Mouse (Mus musculus): Measurements from ENCODE around the gene Gm2237.
"Not testable (repeated sequence)": the region's sequence is repeated elsewhere in the genome, so short reads cannot be mapped to it uniquely, and the experiment has no call there.

Gm2237 gene

GRCm38 (mm10) chr14:19584804-19585667 is at the start of gene Gm2237:
Gm2237 (minus strand) TSS chr14:19585135.
- in situ Hi-C loops (cut with MboI, MseI): loop anchor here (25.0 kb wide), 1 partner anchor 227 kb away; the partner anchor contains the start of gene Rtraf

- in situ Hi-C loops (cut with MboI, MseI): not testable (repeated sequence)
These were observed 17.5 kb upstream of the Gm2237 start, which contains the start of gene Gm5458 for GRCm38 (mm10) chr14:19602481-19602880. Gm5458 (minus strand) TSS chr14:19602581.

GRCm38 (mm10) chr14:19549863-19550262 is 35.1 kb downstream of the Gm2237 start, which contains the start of gene Gm2244:
Gm2244 (minus strand) TSS chr14:19549963.
- in situ Hi-C loops (cut with MboI, MseI): not testable (repeated sequence)

Measured in T-helper 1 cell (primary cell).